23 mouse cellular contexts compared by ENCODE assay signal in genomic region chr13:60735306-60735705, GRCm38 (mm10). TPM values are rescaled to one million over a fixed set of nuclear protein-coding genes. Genes with fewer than 3 reads are reported as not detected.
DNase-seq lines count a peak whose midpoint lies in the region; ATAC-seq and TF ChIP-seq lines count a peak whose summit lies in the region.
"Had no signal": no experiment of that assay in that cellular context is flagged by ENCODE, and none has a peak within 500 bp of the region (broad histone marks: within the 10 kb centered on the region; RNA-seq: fewer than 3 reads in every experiment).

No protein-coding gene starts in this region.

- no peak overlapping the region for H3K4me3 ChIP-seq in cerebellum, adult 2 months (replicated peaks; ENCODE audit: insufficient read depth, low read depth, low read length)
- H3K4me3 ChIP-seq in liver, embryonic 12.5 days: no peak overlapping the region
- H3K4me3 ChIP-seq: gastrocnemius, adult 2 months; hindbrain, embryonic 15.5 days; limb, embryonic 12.5 days; myocyte had no signal

- H3K27me3 ChIP-seq in cerebellum, adult 2 months (ENCODE audit: control insufficient read depth, insufficient read depth, low read length): no peaks in the 10 kb centered on the region
- H3K27me3 ChIP-seq in liver, embryonic 12.5 days (replicated peaks): no peaks in the 10 kb centered on the region
- H3K27me3 ChIP-seq: CH12.LX; hindbrain, embryonic 15.5 days; limb, embryonic 12.5 days had no signal

- intact Hi-C loops in left cerebral cortex, postnatal 4 days (cut with DNase I): no loop called here

- DNase-seq in frontal cortex, postnatal 36 days (ENCODE audit: low spot score in 2 of 2): no peak
- peak; percentile 57 for DNase-seq in left cerebral cortex, postnatal 4 days
- no peak for DNase-seq in left cerebral cortex, adult 8-10 months (ENCODE audit: low spot score in 2 of 2)
- peak; percentile 21 to 49 for DNase-seq in cerebellum, adult 2 months
- DNase-seq in right cerebral cortex, adult 18-20 months: no peak
- DNase-seq in spleen, postnatal 36 days (ENCODE audit: low spot score in 2 of 2): no peak
- DNase-seq: adrenal gland, postnatal 25 days; gastrocnemius, adult 2 months; heart, adult 18-20 months; kidney, postnatal 14 days; layer of hippocampus, postnatal 36 days; lung, postnatal 14 days; spleen, adult 18-20 months had no signal

- TF ChIP-seq CTCF in cerebellum, adult 2 months (IDR thresholded peaks at IDR 0.05; ENCODE audit: borderline replicate concordance, insufficient read depth, low read depth, low read length): no peak

- 0 out of 2 replicates have a peak, but pooled peaks have one; percentile 22 for ATAC-seq in frontal cortex, adult (ENCODE audit: low TSS enrichment)
- ATAC-seq in liver, embryonic 12.5 days: no peak
- ATAC-seq: forebrain, embryonic 14.5 days had no signal

- H3K9me3 ChIP-seq in liver, embryonic 12.5 days (replicated peaks): no peaks in the 10 kb centered on the region
- H3K9me3 ChIP-seq: hindbrain, embryonic 15.5 days; limb, embryonic 12.5 days had no signal

- 18% methylated on average over 9 of the region's 9 CpGs for WGBS in cerebellum, adult 2 months
- WGBS in liver, embryonic 12.5 days (ENCODE audit: insufficient replicate concordance): 87% methylated on average over 9 of the region's 9 CpGs

- H3K4me1 ChIP-seq in cerebellum, adult 2 months (ENCODE audit: control insufficient read depth, insufficient read depth, low read length): peaks cover 6% of the 10 kb centered on the region; the same call in 1 of the 2 replicates
- peaks cover 27% of the 10 kb centered on the region for H3K4me1 ChIP-seq in liver, embryonic 12.5 days

- no peak for TF ChIP-seq POLR2A in cerebellum, adult 2 months (IDR thresholded peaks at IDR 0.05; ENCODE audit: borderline replicate concordance, insufficient read depth, low read length)

- H3K36me3 ChIP-seq in liver, embryonic 12.5 days: peaks cover 25% of the 10 kb centered on the region

- H3K27ac ChIP-seq in cerebellum, adult 2 months (ENCODE audit: insufficient read depth, low read length): no peak overlapping the region
- H3K27ac ChIP-seq in liver, embryonic 12.5 days: peak overlapping the region; percentile 69; the same call in 1 of the 2 replicates
- H3K27ac ChIP-seq: gastrocnemius, adult 2 months; hindbrain, embryonic 15.5 days; limb, embryonic 12.5 days had no signal

- H3K4me2 ChIP-seq in liver, embryonic 12.5 days: no peak overlapping the region
- H3K4me2 ChIP-seq: hindbrain, embryonic 15.5 days; limb, embryonic 12.5 days had no signal

- H3K9ac ChIP-seq in liver, embryonic 12.5 days: no peak overlapping the region
- H3K9ac ChIP-seq: hindbrain, embryonic 15.5 days; limb, embryonic 12.5 days had no signal

RNA-seq across cellular contexts. Expression of gene BC051665, which starts 50.9 kb away (rescaled TPM):
- total RNA-seq in left cerebral cortex, postnatal 4 days (2021): not detected
- not detected for total RNA-seq in left cerebral cortex, adult 8-10 months (2022)
- polyA plus RNA-seq in cerebellum, adult 2 months (2012; rRNA removed): not detected in 2 replicates
- not detected in 2 replicates for polyA plus RNA-seq in liver, embryonic 12.5 days (2016; fragmentation: Nextera tagmentation; extraction: Ambion mirVana)
- total RNA-seq: adrenal gland, postnatal 25 days; CH12.LX; gastrocnemius, adult 2 months; heart, adult 18-20 months; layer of hippocampus, postnatal 36 days; neutrophil, adult 5-6 weeks had no signal
- polyA plus RNA-seq: forebrain, embryonic 14.5 days; heart, postnatal 0 days; hindbrain, embryonic 15.5 days; limb, embryonic 12.5 days; myocyte; stomach, embryonic 16.5 days had no signal

Comparison
In these comparisons a context has a peak if more than half of its experiments do, and no peak if none do; other contexts are left out.
1. DNase-seq: peak in left cerebral cortex, postnatal 4 days (single experiment) and cerebellum, adult 2 months (2 of 2); none in frontal cortex, postnatal 36 days (0 of 2), left cerebral cortex, adult 8-10 months (0 of 2), right cerebral cortex, adult 18-20 months (single experiment) and spleen, postnatal 36 days (0 of 2).